8 mouse cellular contexts compared by ENCODE assay signal in the genomic region with DNA sequence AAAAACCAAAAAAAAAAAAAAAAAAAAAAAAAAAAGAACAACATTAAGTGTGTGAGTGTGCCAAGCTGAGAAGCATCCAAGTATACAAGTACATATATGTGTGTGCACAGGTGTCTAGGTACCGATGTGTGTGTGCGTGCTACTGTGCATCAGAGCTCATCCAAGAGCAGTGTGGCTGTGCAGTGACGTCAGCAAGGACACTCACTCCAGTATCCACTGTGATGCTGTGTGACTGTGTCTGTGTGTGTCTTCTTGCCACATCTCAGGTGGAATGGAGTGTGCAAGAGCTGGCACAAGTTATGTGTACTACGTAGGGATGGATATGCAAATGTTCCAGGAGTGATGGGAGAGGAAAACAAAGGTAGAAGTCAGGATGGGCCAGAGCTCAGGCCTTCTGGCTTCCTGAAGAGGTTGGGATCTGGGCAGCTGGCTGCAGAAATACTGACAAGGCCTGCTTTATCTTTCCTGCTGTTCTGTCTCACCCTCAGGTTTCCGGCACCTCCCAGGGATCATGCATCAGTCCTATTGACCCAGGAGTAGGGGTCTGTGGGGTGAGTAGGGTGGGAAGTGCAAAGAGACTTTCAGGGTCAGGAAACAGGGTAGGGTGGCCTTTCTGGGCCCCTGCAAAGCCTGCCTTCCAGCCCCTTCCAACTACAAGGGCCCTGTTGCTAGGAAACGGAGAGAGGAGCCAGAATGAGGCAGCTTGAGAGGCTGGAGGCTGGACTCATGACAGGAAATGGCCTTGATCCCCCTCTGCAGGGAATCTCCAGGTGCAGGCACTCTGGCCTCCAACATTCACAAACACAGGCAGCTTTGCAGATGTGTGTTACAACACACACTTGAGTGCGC. TPM values are rescaled to one million over a fixed set of nuclear protein-coding genes. Genes with fewer than 3 reads are reported as not detected.
DNase-seq lines count a peak whose midpoint lies in the region; ATAC-seq lines count a peak whose summit lies in the region.

No protein-coding gene starts in this region.

- ATAC-seq in lung, embryonic 16.5 days (ENCODE audit: low read depth), result peak; percentile 55; the same call in 1 of the 2 replicates
- no peak for ATAC-seq in hindbrain, embryonic 14.5 days (ENCODE audit: low FRiP score)

- H3K27ac ChIP-seq in lung, embryonic 16.5 days (ENCODE audit: low read length), result peak overlapping the region; percentile 29; the same call in 1 of the 2 replicates
- peak overlapping the region; percentile 74 for H3K27ac ChIP-seq in hindbrain, embryonic 14.5 days

- H3K9ac ChIP-seq in lung, embryonic 16.5 days (ENCODE audit: low read length), result no peak overlapping the region; the same call in 1 of the 2 replicates
- H3K9ac ChIP-seq in hindbrain, embryonic 14.5 days, result no peak overlapping the region

- H3K4me1 ChIP-seq in lung, embryonic 16.5 days (replicated peaks; ENCODE audit: control insufficient read depth, insufficient read depth, low read length), result peaks cover 10% of the 10 kb centered on the region; the same call in 1 of the 2 replicates
- H3K4me1 ChIP-seq in hindbrain, embryonic 14.5 days (replicated peaks; ENCODE audit: control insufficient read depth, insufficient read depth, low read length), result no peaks in the 10 kb centered on the region; the same call in 1 of the 2 replicates

- no peak overlapping the region for H3K4me3 ChIP-seq in lung, embryonic 16.5 days (ENCODE audit: low read length)
- H3K4me3 ChIP-seq in hindbrain, embryonic 14.5 days (replicated peaks; ENCODE audit: low read length), result no peak overlapping the region

- H3K27me3 ChIP-seq in lung, embryonic 16.5 days (ENCODE audit: control insufficient read depth, insufficient read depth, low read depth, low read length), result no peaks in the 10 kb centered on the region
- no peaks in the 10 kb centered on the region for H3K27me3 ChIP-seq in hindbrain, embryonic 14.5 days (ENCODE audit: control insufficient read depth, insufficient read depth, low read length)

- DNase-seq in adrenal gland, postnatal 14 days, result peak; percentile 57
- DNase-seq in adrenal gland, postnatal 25 days, result no peak
- DNase-seq in lung, adult 18-20 months, result no peak
- DNase-seq in hindbrain, embryonic 14.5 days (ENCODE audit: low spot score), result peak; percentile 61
- DNase-seq in neural tube, embryonic 10.5 days (ENCODE audit: extremely low spot score, low spot score), result peak; percentile 66
- no peak for DNase-seq in urinary bladder, postnatal 10 days (ENCODE audit: low spot score)
- DNase-seq in T-cell, adult 2 months (ENCODE audit: low spot score), result no peak

- H3K4me2 ChIP-seq in lung, embryonic 16.5 days (ENCODE audit: low read depth, low read length), result no peak overlapping the region
- no peak overlapping the region for H3K4me2 ChIP-seq in hindbrain, embryonic 14.5 days (replicated peaks)

- H3K9me3 ChIP-seq in lung, embryonic 16.5 days (ENCODE audit: control insufficient read depth, low read length), result no peaks in the 10 kb centered on the region
- no peaks in the 10 kb centered on the region for H3K9me3 ChIP-seq in hindbrain, embryonic 14.5 days (ENCODE audit: control insufficient read depth, low read length)

- H3K36me3 ChIP-seq in lung, embryonic 16.5 days (ENCODE audit: control insufficient read depth, insufficient read depth, low read length), result no peaks in the 10 kb centered on the region
- no peaks in the 10 kb centered on the region for H3K36me3 ChIP-seq in hindbrain, embryonic 14.5 days (replicated peaks; ENCODE audit: control insufficient read depth, insufficient read depth)

- WGBS in lung, embryonic 16.5 days, result 48% methylated on average over 7 of the region's 7 CpGs
- 46% methylated on average over 7 of the region's 7 CpGs for WGBS in hindbrain, embryonic 14.5 days

RNA-seq across cellular contexts. Expression of a gene that starts 10.0 kb away (rescaled TPM):
- total RNA-seq in adrenal gland, postnatal 14 days (2021), result 0.78 and 1.8 TPM in 2 replicates
- total RNA-seq in adrenal gland, postnatal 25 days (2021), result 0.33 TPM in 1 of 2 replicates, not detected in the other
- 0.79 and 1.2 TPM in 2 replicates for polyA plus RNA-seq in lung, embryonic 16.5 days (2015; fragmentation: Nextera tagmentation; extraction: Ambion mirVana)
- 0.14 and 0.17 TPM in 2 replicates for polyA plus RNA-seq in hindbrain, embryonic 14.5 days (2014; fragmentation: Nextera tagmentation; extraction: Ambion mirVana)

RNA-seq across cellular contexts. Expression of a gene that starts 27.2 kb away (rescaled TPM):
- 65.0 and 71.9 TPM in 2 replicates for total RNA-seq in adrenal gland, postnatal 14 days (2021)
- 91.4 and 96.4 TPM in 2 replicates for total RNA-seq in adrenal gland, postnatal 25 days (2021)
- polyA plus RNA-seq in lung, embryonic 16.5 days (2015; fragmentation: Nextera tagmentation; extraction: Ambion mirVana), result 8.0 and 8.2 TPM in 2 replicates
- 12.9 and 13.4 TPM in 2 replicates for polyA plus RNA-seq in hindbrain, embryonic 14.5 days (2014; fragmentation: Nextera tagmentation; extraction: Ambion mirVana)

Comparison
In these comparisons a context has a peak if more than half of its experiments do, and no peak if none do; other contexts are left out.
1. DNase-seq: peak in adrenal gland, postnatal 14 days (single experiment), hindbrain, embryonic 14.5 days (single experiment) and neural tube, embryonic 10.5 days (single experiment); none in adrenal gland, postnatal 25 days (single experiment), lung, adult 18-20 months (0 of 2), urinary bladder, postnatal 10 days (single experiment) and T-cell, adult 2 months (single experiment).